Mouse (Mus musculus) MEL (cell line): ENCODE results near the gene Cfap77. TPM values are rescaled to one million over a fixed set of nuclear protein-coding genes. Genes with fewer than 3 reads are reported as not detected.

Experiments
- DNase-seq: peaks from one replicate; pipeline ENCODE4 v3.0.0; 2011; ENCODE audit warnings: low read depth, low spot score
- H3K27ac ChIP-seq: 2 replicates; pipeline ENCODE4 v1.5.1; 2012; ENCODE audit warnings: low read depth, mild to moderate bottlenecking, control low read depth, low read length, moderate library complexity; ENCODE audit not compliant: control insufficient read depth
- H3K27me3 ChIP-seq, 2 experiments: fragments of 150-350 bp in 1 of 2; sonication (generic) in 1 of 2; 2 replicates each; pipeline ENCODE4 v1.6.1; 2012; ENCODE audit warnings: low read length in 2 of 2, mild to moderate bottlenecking in 2 of 2, improper control_type of control experiment in 1 of 2, moderate library complexity in 1 of 2; ENCODE audit not compliant: insufficient read depth in 2 of 2, control insufficient read depth in 1 of 2
- H3K36me3 ChIP-seq, 2 experiments: 2 replicates each; pipeline ENCODE4 v1.6.1; 2012 to 2014; ENCODE audit warnings: low read length in 2 of 2, improper control_type of control experiment in 1 of 2, inconsistent platforms in 1 of 2, mild to moderate bottlenecking in 1 of 2; ENCODE audit not compliant: insufficient read depth in 2 of 2, control insufficient read depth in 1 of 2
- H3K4me1 ChIP-seq, 2 experiments: fragments of 150-350 bp in 1 of 2; sonication (generic) in 1 of 2; 2 replicates each; pipeline ENCODE4 v1.6.1; 2012; ENCODE audit warnings: low read length in 2 of 2, improper control_type of control experiment in 1 of 2, mild to moderate bottlenecking in 1 of 2; ENCODE audit not compliant: insufficient read depth in 2 of 2, control insufficient read depth in 1 of 2
- H3K4me3 ChIP-seq, 2 experiments: fragments of 150-350 bp in 1 of 2; sonication (generic) in 1 of 2; 2 replicates each; pipeline ENCODE4 v1.5.1; 2012; ENCODE audit warnings: low read depth in 2 of 2, low read length in 2 of 2, mild to moderate bottlenecking in 2 of 2, moderate library complexity in 2 of 2, control low read depth in 1 of 2, improper control_type of control experiment in 1 of 2; ENCODE audit not compliant: control insufficient read depth in 1 of 2, insufficient read depth in 1 of 2
- H3K79me2 ChIP-seq: 2 replicates; pipeline ENCODE4 v1.6.1; 2012; ENCODE audit warnings: mild to moderate bottlenecking, low read length, moderate library complexity; ENCODE audit not compliant: control insufficient read depth, poor library complexity, insufficient read depth
- H3K9ac ChIP-seq: 2 replicates; pipeline ENCODE4 v1.6.1; 2012; ENCODE audit warnings: low read depth, mild to moderate bottlenecking, control low read depth, low read length, moderate library complexity; ENCODE audit not compliant: control insufficient read depth, poor library complexity, severe bottlenecking
- H3K9me3 ChIP-seq: fragments of 150-350 bp; sonication (generic); replicated peaks from 2 replicates; pipeline ENCODE4 v1.6.1; 2012; ENCODE audit warnings: mild to moderate bottlenecking, low read length, improper control_type of control experiment, moderate library complexity; ENCODE audit not compliant: insufficient read depth
- BHLHE40 ChIP-seq: IDR thresholded peaks from 2 replicates; pipeline ENCODE4 v1.6.1; 2012; ENCODE audit warnings: low read depth, mild to moderate bottlenecking, inconsistent platforms, low read length, improper control_type of control experiment, borderline replicate concordance
- CHD1 ChIP-seq: IDR thresholded peaks from 2 replicates; pipeline ENCODE4 v1.6.1; 2012; ENCODE audit warnings: low read depth, mild to moderate bottlenecking, inconsistent platforms, low read length, improper control_type of control experiment
- CHD2 ChIP-seq: IDR thresholded peaks from 2 replicates; pipeline ENCODE4 v1.6.1; 2011; ENCODE audit warnings: low read length, improper control_type of control experiment
- CTCF ChIP-seq, 3 experiments: IDR thresholded peaks in 2 of 3; conservative IDR thresholded peaks in 1 of 3; 2 replicates each; pipeline ENCODE4 v1.5.1; 2011 to 2012; ENCODE audit warnings: low read length in 3 of 3, low read depth in 2 of 3, mild to moderate bottlenecking in 2 of 3, improper control_type of control experiment in 1 of 3, inconsistent platforms in 1 of 3, mixed read lengths in 1 of 3, moderate library complexity in 1 of 3; ENCODE audit not compliant: control insufficient read depth in 1 of 3, insufficient read depth in 1 of 3, poor library complexity in 1 of 3, severe bottlenecking in 1 of 3
- E2F4 ChIP-seq: IDR thresholded peaks from 2 replicates; pipeline ENCODE4 v1.6.1; 2011; ENCODE audit warnings: low read depth, low read length, improper control_type of control experiment, borderline replicate concordance
- GABPA ChIP-seq: IDR thresholded peaks from 2 replicates; pipeline ENCODE4 v1.6.1; 2012; ENCODE audit warnings: low read depth, mild to moderate bottlenecking, inconsistent platforms, low read length, improper control_type of control experiment, moderate library complexity
- GATA1 ChIP-seq: IDR thresholded peaks from 2 replicates; pipeline ENCODE4 v1.6.1; 2011; ENCODE audit warnings: low read depth, low read length, improper control_type of control experiment
- HCFC1 ChIP-seq: IDR thresholded peaks from 2 replicates; pipeline ENCODE4 v1.6.1; 2012; ENCODE audit warnings: low read depth, mild to moderate bottlenecking, inconsistent platforms, low read length, improper control_type of control experiment, moderate library complexity
- JUND ChIP-seq: IDR thresholded peaks from 2 replicates; pipeline ENCODE4 v1.6.1; 2011; ENCODE audit warnings: low read depth, mild to moderate bottlenecking, improper control_type of control experiment, low read length
- KAT2A ChIP-seq: conservative IDR thresholded peaks from 2 replicates; pipeline ENCODE4 v1.6.1; 2012; ENCODE audit warnings: low read depth, low read length, improper control_type of control experiment, inconsistent platforms
- MAFK ChIP-seq: IDR thresholded peaks from 2 replicates; pipeline ENCODE4 v1.6.1; 2011; ENCODE audit warnings: low read depth, mild to moderate bottlenecking, low read length, improper control_type of control experiment, borderline replicate concordance
- MAZ ChIP-seq: IDR thresholded peaks from 2 replicates; pipeline ENCODE4 v1.6.1; 2012; ENCODE audit warnings: low read depth, mild to moderate bottlenecking, inconsistent platforms, low read length, improper control_type of control experiment
- MXI1 ChIP-seq: IDR thresholded peaks from 2 replicates; pipeline ENCODE4 v1.6.1; 2011; ENCODE audit warnings: mild to moderate bottlenecking, low read depth, low read length, improper control_type of control experiment
- MYB ChIP-seq: IDR thresholded peaks from 2 replicates; pipeline ENCODE4 v1.6.1; 2011; ENCODE audit warnings: mild to moderate bottlenecking, low read depth, low read length, improper control_type of control experiment
- MYC ChIP-seq: IDR thresholded peaks from 2 replicates; pipeline ENCODE4 v1.6.1; 2011; ENCODE audit warnings: low read depth, mild to moderate bottlenecking, low read length, improper control_type of control experiment, moderate library complexity
- NRF1 ChIP-seq: IDR thresholded peaks from 2 replicates; pipeline ENCODE4 v1.6.1; 2014; ENCODE audit warnings: low read depth, mild to moderate bottlenecking, inconsistent platforms, low read length, improper control_type of control experiment, moderate library complexity; ENCODE audit not compliant: poor library complexity, insufficient read depth, severe bottlenecking
- POLR2AphosphoS2 ChIP-seq: IDR thresholded peaks from 2 replicates; pipeline ENCODE4 v1.6.1; 2011; ENCODE audit warnings: low read length, improper control_type of control experiment
- RAD21 ChIP-seq: IDR thresholded peaks from 2 replicates; pipeline ENCODE4 v1.6.1; 2011; ENCODE audit warnings: mild to moderate bottlenecking, low read depth, low read length, improper control_type of control experiment
- RCOR1 ChIP-seq: IDR thresholded peaks from 2 replicates; pipeline ENCODE4 v1.6.1; 2012; ENCODE audit warnings: low read depth, mild to moderate bottlenecking, inconsistent platforms, low read length, improper control_type of control experiment
- SIN3A ChIP-seq: IDR thresholded peaks from 2 replicates; pipeline ENCODE4 v1.6.1; 2012; ENCODE audit warnings: low read length, improper control_type of control experiment, inconsistent platforms
- SMC3 ChIP-seq: IDR thresholded peaks from 2 replicates; pipeline ENCODE4 v1.6.1; 2011; ENCODE audit warnings: low read depth, low read length, improper control_type of control experiment
- TAL1 ChIP-seq: IDR thresholded peaks from 2 replicates; pipeline ENCODE4 v1.6.1; 2012; ENCODE audit warnings: mild to moderate bottlenecking, inconsistent platforms, low read length, moderate library complexity, mixed read lengths
- UBTF ChIP-seq: IDR thresholded peaks from 2 replicates; pipeline ENCODE4 v1.6.1; 2012; ENCODE audit warnings: low read depth, mild to moderate bottlenecking, inconsistent platforms, low read length, improper control_type of control experiment, moderate library complexity, borderline replicate concordance; ENCODE audit not compliant: insufficient read depth
- USF1 ChIP-seq: IDR thresholded peaks from 2 replicates; pipeline ENCODE4 v1.6.1; 2014; ENCODE audit warnings: low read depth, mild to moderate bottlenecking, inconsistent platforms, low read length, improper control_type of control experiment, moderate library complexity
- ZC3H11A ChIP-seq: IDR thresholded peaks from 2 replicates; pipeline ENCODE4 v1.6.1; 2012; ENCODE audit warnings: low read depth, mild to moderate bottlenecking, inconsistent platforms, low read length, improper control_type of control experiment
- ZNF384 ChIP-seq: IDR thresholded peaks from 2 replicates; pipeline ENCODE4 v1.6.1; 2012; ENCODE audit warnings: low read depth, mild to moderate bottlenecking, inconsistent platforms, low read length, improper control_type of control experiment
- polyA plus RNA-seq, 2 experiments: library from polyadenylated mRNA; stranded (reverse) in 1 of 2; unstranded in 1 of 2; fragments of >175 nt in 1 of 2; fragments of >200 nt in 1 of 2; gene quantifications; 2 replicates each; pipeline versions ENCODE4 v1.2.1 to v1.2.4; 2012; ENCODE audit warnings: low replicate concordance in 2 of 2, low read depth in 1 of 2; ENCODE audit not compliant: insufficient read length in 2 of 2, insufficient read depth in 1 of 2, missing spikeins in 1 of 2
- total RNA-seq: library from RNA; depleted of rRNA; stranded (reverse); fragments of 300-350 nt; gene quantifications from 2 replicates; pipeline ENCODE4 v1.2.3, GENCODE M21; 2012

The Cfap77 gene
- total and polyA plus RNA-seq, 3 experiments, result 1.1 to 2.4 TPM; not detected in 1

DNA sequence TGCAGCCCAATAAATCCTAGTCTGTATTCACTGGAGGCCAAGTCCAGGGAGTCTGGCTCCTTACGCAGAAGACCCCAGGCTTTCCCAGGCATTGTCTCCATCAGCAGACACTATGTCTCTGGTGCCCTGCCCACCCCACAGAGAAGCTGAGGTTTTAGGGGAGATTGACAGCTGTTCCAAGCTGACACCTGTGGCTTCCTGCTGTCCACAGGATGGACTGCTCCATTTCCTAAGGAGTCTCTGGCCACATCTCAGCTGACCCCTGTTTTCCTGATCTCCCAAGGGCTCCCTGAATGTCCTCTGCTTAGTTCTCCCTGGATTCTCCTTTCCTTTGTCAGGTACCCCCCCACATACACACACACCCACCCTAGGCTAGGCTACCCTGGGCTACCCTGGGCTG, 86.6 kb downstream of the Cfap77 start:
- Histone ChIP-seq H3K36me3 (no peaks in the 10 kb centered on the region), H3K27ac (no peak overlapping the region), H3K4me3 (no peak overlapping the region), H3K79me2 (no peaks in the 10 kb centered on the region), H3K9ac (no peak overlapping the region), H3K9me3 (no peaks in the 10 kb centered on the region), H3K4me1 (no peaks in the 10 kb centered on the region), H3K27me3 (peaks cover 6 to 8% of the 10 kb centered on the region in 2 experiments)
- no peak for TF ChIP-seq GABPA
- DNase-seq, result no peak

DNA sequence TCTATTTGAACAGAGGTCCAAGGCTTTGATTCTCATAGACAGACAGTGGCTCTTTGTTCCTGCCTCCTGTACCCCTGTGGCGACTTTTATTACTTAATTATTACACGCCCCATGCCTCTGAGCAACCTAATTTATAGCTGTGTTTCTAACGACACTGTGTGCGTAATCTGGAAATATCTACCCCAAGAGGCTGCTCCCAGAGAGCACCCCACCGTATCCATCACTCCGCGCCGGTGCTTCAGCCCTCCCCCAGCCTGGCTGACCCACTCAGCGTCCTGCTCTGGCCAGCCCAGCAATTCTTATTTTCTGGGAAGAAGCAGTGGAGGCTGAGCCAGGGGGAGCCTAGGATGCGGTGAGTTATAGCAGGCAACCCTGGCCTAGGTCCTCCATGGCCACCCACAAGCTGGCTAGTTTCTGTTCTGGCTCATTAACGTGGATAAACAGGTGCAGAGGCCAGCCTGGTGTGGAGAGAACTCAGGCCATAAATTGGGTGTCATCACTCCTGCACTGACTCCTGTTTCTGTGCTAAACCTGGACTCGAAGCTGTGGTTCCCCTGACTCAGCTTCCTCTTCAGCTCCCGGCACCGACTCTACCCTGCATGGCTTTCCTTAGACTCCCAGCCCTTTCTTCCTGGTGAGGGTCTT, 88.6 kb downstream of the Cfap77 start:
- H3K4me1 ChIP-seq, result no peaks in the 10 kb centered on the region
- no peak for TF ChIP-seq CTCF (IDR thresholded peaks at IDR 0.05 in 2 of 3, conservative IDR thresholded peaks at IDR 0.05 in 1 of 3; ENCODE audit: control insufficient read depth in 1 of 3, insufficient read depth in 1 of 3, low read depth in 2 of 3, low read length in 3 of 3, poor library complexity in 1 of 3, severe bottlenecking in 1 of 3)
- no peak for TF ChIP-seq MYB
- TF ChIP-seq E2F4, result no peak
- TF ChIP-seq GATA1, result no peak
- TF ChIP-seq GABPA, result no peak
- TF ChIP-seq MXI1, result no peak
- no peak for TF ChIP-seq NRF1
- no peak for TF ChIP-seq SMC3
- no peak for TF ChIP-seq KAT2A
- TF ChIP-seq POLR2AphosphoS2, result no peak
- TF ChIP-seq RCOR1, result no peak
- no peak for TF ChIP-seq ZNF384
- TF ChIP-seq MYC, result no peak
- no peak for TF ChIP-seq MAFK
- no peak overlapping the region for H3K27ac ChIP-seq
- H3K9ac ChIP-seq, result no peak overlapping the region
- no peak overlapping the region for H3K4me3 ChIP-seq
- no peaks in the 10 kb centered on the region for H3K79me2 ChIP-seq
- H3K27me3 ChIP-seq, result peaks cover 0 to 8% of the 10 kb centered on the region in 2 experiments
- H3K9me3 ChIP-seq, result no peaks in the 10 kb centered on the region
- no peak for DNase-seq
- H3K36me3 ChIP-seq, result no peaks in the 10 kb centered on the region

DNA sequence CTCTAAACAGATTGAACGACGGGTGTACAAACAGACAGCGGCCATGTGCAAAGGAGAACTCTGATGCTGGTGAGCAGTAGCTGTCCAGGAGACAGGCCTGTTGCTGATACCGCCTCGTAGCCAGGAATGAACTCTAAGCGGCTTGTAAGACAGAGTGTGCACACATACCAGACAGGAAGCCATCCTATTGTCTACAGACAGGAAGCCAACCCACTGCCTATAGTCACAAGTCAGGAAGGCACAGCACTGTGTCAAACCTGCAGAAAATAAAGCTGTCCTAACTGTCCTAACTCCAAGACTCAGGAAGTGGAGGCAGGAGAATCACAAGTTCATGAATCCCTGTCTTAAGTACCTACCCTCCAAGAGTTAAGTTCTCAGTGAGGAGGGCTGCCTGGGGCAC, 91.3 kb downstream of the Cfap77 start:
- Histone ChIP-seq H3K27ac (no peak overlapping the region), H3K4me1 (no peaks in the 10 kb centered on the region), H3K36me3 (no peaks in the 10 kb centered on the region), H3K9ac (no peak overlapping the region), H3K79me2 (no peaks in the 10 kb centered on the region), H3K4me3 (no peak overlapping the region), H3K27me3 (no peaks in the 10 kb centered on the region; a peak in 2 of 4 replicates), H3K9me3 (no peaks in the 10 kb centered on the region)
- DNase-seq, result no peak
- TF ChIP-seq MXI1 (no peak), CHD1 (no peak), NRF1 (no peak), CHD2 (no peak), CTCF (IDR thresholded peaks at IDR 0.05 in 2 of 3, conservative IDR thresholded peaks at IDR 0.05 in 1 of 3; ENCODE audit: control insufficient read depth in 1 of 3, insufficient read depth in 1 of 3, low read depth in 2 of 3, low read length in 3 of 3, poor library complexity in 1 of 3, severe bottlenecking in 1 of 3) (no peak), USF1 (no peak), SIN3A (no peak), JUND (no peak), KAT2A (no peak), ZC3H11A (no peak), UBTF (no peak), E2F4 (no peak), MAZ (no peak), HCFC1 (no peak), GATA1 (no peak), ZNF384 (no peak), TAL1 (no peak), RAD21 (no peak), BHLHE40 (no peak)
